Mouse (Mus musculus): ENCODE measurements at regions not wholly inside any gene's neighbourhood (a gene's known extent, or its start where the extent isn't known, plus 50 kb on each side); places are given as distances from the start of the nearest gene placed in this dataset.

DNA sequence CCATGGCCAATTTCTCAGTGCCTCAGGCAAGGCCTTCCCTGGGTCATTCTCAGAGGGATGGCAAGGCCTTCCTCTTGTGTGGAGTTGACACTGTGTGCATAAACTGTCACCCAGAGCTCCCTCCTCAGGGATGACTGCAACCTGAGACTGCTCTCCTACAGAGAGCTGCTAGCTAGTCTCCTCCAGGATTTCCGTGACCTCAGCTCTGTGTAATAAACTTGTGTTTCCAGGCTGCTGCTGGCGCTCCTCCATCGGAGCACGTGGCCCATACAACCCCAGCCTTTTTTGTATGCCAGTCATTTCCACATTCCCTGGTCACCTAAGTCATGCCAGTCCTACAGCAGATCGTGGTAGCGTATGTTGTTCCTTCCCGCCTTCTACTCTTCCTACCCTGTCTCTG lies 714.3 kb upstream of the Car8 start:
- Histone ChIP-seq H3K4me1 (replicated peaks; ENCODE audit: control insufficient read depth, insufficient read depth, low read length) (peaks cover 18% of the 10 kb centered on the region), H3K36me3 (ENCODE audit: control insufficient read depth, insufficient read depth, low read length) (no peaks in the 10 kb centered on the region), H3K4me2 (ENCODE audit: low read depth, low read length) (no peak overlapping the region), H3K9me3 (ENCODE audit: control insufficient read depth, low read length) (peaks cover 2% of the 10 kb centered on the region; the same call in 1 of the 2 replicates), H3K9ac (ENCODE audit: low read length) (no peak overlapping the region), H3K27me3 (ENCODE audit: control insufficient read depth, insufficient read depth, low read depth, low read length) (no peaks in the 10 kb centered on the region), H3K27ac (ENCODE audit: low read length) (no peak overlapping the region), H3K4me3 (ENCODE audit: low read length) (no peak overlapping the region)
- ATAC-seq (ENCODE audit: low read depth): no peak
- whole genome bisulfite sequencing: 77% methylated on average over 7 of the region's 7 CpGs

DNA sequence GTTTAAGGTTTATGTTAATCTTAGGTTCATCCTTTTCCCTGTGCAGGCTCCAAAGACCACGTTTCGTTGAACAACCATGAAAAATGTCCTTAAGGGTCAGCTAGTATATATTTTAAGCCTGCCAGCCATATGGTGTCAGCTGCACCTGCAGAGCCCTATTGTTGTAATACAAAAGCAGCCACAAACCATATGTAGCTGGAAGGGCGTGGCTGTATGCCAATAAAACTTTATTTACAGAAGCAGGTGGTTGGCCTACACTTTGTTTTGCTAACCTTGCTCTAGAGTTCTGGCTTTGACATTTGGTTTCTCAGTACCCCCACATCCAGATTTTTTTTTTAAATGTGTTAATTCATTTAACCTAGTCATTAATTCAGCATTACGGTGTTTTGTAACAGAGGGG lies 711.1 kb upstream of the Car8 start:
- no peak for ATAC-seq (ENCODE audit: low read depth)
- peaks cover 14% of the 10 kb centered on the region for H3K4me1 ChIP-seq (replicated peaks; ENCODE audit: control insufficient read depth, insufficient read depth, low read length)
- H3K4me3 ChIP-seq (ENCODE audit: low read length): no peak overlapping the region
- no peaks in the 10 kb centered on the region for H3K36me3 ChIP-seq (ENCODE audit: control insufficient read depth, insufficient read depth, low read length)
- no peaks in the 10 kb centered on the region for H3K27me3 ChIP-seq (ENCODE audit: control insufficient read depth, insufficient read depth, low read depth, low read length)
- WGBS: 60% methylated on average over 4 of the region's 4 CpGs
- H3K27ac ChIP-seq (ENCODE audit: low read length): no peak overlapping the region
- H3K4me2 ChIP-seq (ENCODE audit: low read depth, low read length): no peak overlapping the region
- H3K9me3 ChIP-seq (ENCODE audit: control insufficient read depth, low read length): peaks cover 2% of the 10 kb centered on the region; the same call in 1 of the 2 replicates
- H3K9ac ChIP-seq (ENCODE audit: low read length): no peak overlapping the region

GRCm38 (mm10) chr4:8949537-8949936 lies 710.7 kb upstream of the Car8 start:
- 51% methylated on average over 5 of the region's 5 CpGs for WGBS
- H3K9me3 ChIP-seq (ENCODE audit: control insufficient read depth, low read length): peaks cover 2% of the 10 kb centered on the region; the same call in 1 of the 2 replicates
- H3K36me3 ChIP-seq (ENCODE audit: control insufficient read depth, insufficient read depth, low read length): no peaks in the 10 kb centered on the region
- H3K4me2 ChIP-seq (ENCODE audit: low read depth, low read length): no peak overlapping the region
- no peak overlapping the region for H3K27ac ChIP-seq (ENCODE audit: low read length)
- ATAC-seq (ENCODE audit: low read depth): no peak
- H3K27me3 ChIP-seq (ENCODE audit: control insufficient read depth, insufficient read depth, low read depth, low read length): no peaks in the 10 kb centered on the region
- H3K4me3 ChIP-seq (ENCODE audit: low read length): no peak overlapping the region
- H3K4me1 ChIP-seq (replicated peaks; ENCODE audit: control insufficient read depth, insufficient read depth, low read length): peaks cover 9% of the 10 kb centered on the region
- H3K9ac ChIP-seq (ENCODE audit: low read length): no peak overlapping the region

- Histone ChIP-seq H3K9me3 (ENCODE audit: control insufficient read depth, low read length) (no peaks in the 10 kb centered on the region), H3K27me3 (ENCODE audit: control insufficient read depth, insufficient read depth, low read depth, low read length) (no peaks in the 10 kb centered on the region), H3K9ac (ENCODE audit: low read length) (no peak overlapping the region), H3K36me3 (ENCODE audit: control insufficient read depth, insufficient read depth, low read length) (no peaks in the 10 kb centered on the region), H3K27ac (ENCODE audit: low read length) (no peak overlapping the region), H3K4me3 (ENCODE audit: low read length) (no peak overlapping the region), H3K4me1 (replicated peaks; ENCODE audit: control insufficient read depth, insufficient read depth, low read length) (no peaks in the 10 kb centered on the region), H3K4me2 (ENCODE audit: low read depth, low read length) (no peak overlapping the region)
- 88% methylated on average over 10 of the region's 10 CpGs for WGBS
- ATAC-seq (ENCODE audit: low read depth): no peak
Observed at GRCm38 (mm10) chr4:8945116-8945515, 706.3 kb upstream of the Car8 start.

DNA sequence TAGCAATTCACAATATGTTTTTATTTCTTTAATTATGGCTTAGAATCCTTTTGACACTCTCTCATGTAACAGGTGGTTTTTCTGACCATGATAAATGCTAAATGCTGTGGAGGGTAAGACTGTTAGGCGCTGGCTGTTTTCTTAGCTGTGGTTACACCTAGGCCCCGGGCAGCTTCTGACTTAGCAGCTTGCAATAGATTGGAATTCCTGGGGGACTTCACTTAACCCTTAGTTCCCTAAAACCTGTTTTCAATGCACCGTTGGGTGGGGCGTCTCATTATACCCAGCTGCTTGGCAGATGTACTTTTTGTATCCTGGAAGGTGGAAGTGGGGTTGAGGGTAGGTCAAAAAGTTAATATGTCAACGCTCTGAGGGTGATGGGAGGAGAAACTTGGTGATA lies 704.2 kb upstream of the Car8 start:
- 0 out of 2 replicates have a peak, but pooled peaks cover 3% of the 10 kb centered on the region for H3K4me1 ChIP-seq (replicated peaks; ENCODE audit: control insufficient read depth, insufficient read depth, low read length)
- no peaks in the 10 kb centered on the region for H3K36me3 ChIP-seq (ENCODE audit: control insufficient read depth, insufficient read depth, low read length)
- no peaks in the 10 kb centered on the region for H3K9me3 ChIP-seq (ENCODE audit: control insufficient read depth, low read length)
- no peak overlapping the region for H3K9ac ChIP-seq (ENCODE audit: low read length)
- no peak for ATAC-seq (ENCODE audit: low read depth)
- H3K27ac ChIP-seq (ENCODE audit: low read length): no peak overlapping the region
- WGBS: 46% methylated on average over 5 of the region's 5 CpGs
- H3K27me3 ChIP-seq (ENCODE audit: control insufficient read depth, insufficient read depth, low read depth, low read length): no peaks in the 10 kb centered on the region
- no peak overlapping the region for H3K4me2 ChIP-seq (ENCODE audit: low read depth, low read length)
- H3K4me3 ChIP-seq (ENCODE audit: low read length): no peak overlapping the region

DNA sequence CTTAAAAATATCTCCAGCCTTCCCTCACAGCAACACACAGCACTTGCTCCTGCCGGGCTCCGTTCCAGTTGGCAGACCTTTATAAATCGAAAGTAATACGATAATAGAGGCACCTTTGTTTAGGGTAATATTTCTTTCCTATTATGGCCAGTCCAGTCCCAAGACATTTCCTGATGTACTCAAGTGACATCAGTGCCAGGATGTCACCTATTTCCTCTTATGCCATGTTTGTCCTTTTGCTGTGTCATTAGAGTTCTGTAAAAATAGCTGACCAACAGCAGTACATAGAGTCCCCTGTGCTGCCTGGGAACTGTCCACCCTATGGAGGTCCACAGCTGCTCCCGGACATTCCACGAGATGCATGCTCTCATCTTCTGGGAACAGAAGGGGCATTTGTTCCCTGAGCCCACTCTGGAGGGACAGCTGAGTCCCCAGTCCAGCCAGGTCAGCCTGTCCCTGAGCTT lies 700.1 kb upstream of the Car8 start:
- Histone ChIP-seq H3K27ac (ENCODE audit: low read length) (no peak overlapping the region), H3K36me3 (ENCODE audit: control insufficient read depth, insufficient read depth, low read length) (no peaks in the 10 kb centered on the region), H3K4me3 (ENCODE audit: low read length) (no peak overlapping the region), H3K9ac (ENCODE audit: low read length) (no peak overlapping the region), H3K9me3 (ENCODE audit: control insufficient read depth, low read length) (no peaks in the 10 kb centered on the region), H3K4me1 (replicated peaks; ENCODE audit: control insufficient read depth, insufficient read depth, low read length) (0 out of 2 replicates have a peak, but pooled peaks cover 3% of the 10 kb centered on the region), H3K4me2 (ENCODE audit: low read depth, low read length) (no peak overlapping the region), H3K27me3 (ENCODE audit: control insufficient read depth, insufficient read depth, low read depth, low read length) (no peaks in the 10 kb centered on the region)
- 39% methylated on average over 6 of the region's 6 CpGs for WGBS
- ATAC-seq (ENCODE audit: low read depth): peak; percentile 82

DNA sequence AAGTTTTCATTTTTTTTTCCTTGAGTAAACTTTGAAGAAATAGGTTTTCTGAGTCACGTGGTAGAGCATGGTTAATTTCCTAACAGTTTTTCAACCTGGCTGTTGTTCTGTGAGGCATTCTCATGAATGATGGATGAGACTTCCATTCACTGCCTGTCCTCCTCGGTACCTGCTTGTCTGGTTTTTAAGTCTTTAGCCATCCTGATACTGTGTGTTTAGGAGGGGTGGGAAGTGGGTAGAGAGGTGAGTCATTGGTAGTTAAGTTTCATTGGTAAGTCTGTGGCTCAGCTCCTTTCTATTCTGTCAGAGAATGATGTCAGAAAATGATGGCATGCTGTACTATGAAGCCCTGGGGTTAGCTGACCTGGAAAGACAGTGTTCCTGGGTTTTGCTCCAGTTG lies 697.1 kb upstream of the Car8 start:
- Histone ChIP-seq H3K4me2 (ENCODE audit: low read depth, low read length) (no peak overlapping the region), H3K4me1 (replicated peaks; ENCODE audit: control insufficient read depth, insufficient read depth, low read length) (0 out of 2 replicates have a peak, but pooled peaks cover 3% of the 10 kb centered on the region), H3K36me3 (ENCODE audit: control insufficient read depth, insufficient read depth, low read length) (no peaks in the 10 kb centered on the region), H3K27me3 (ENCODE audit: control insufficient read depth, insufficient read depth, low read depth, low read length) (no peaks in the 10 kb centered on the region), H3K9ac (ENCODE audit: low read length) (no peak overlapping the region), H3K27ac (ENCODE audit: low read length) (no peak overlapping the region), H3K4me3 (ENCODE audit: low read length) (no peak overlapping the region), H3K9me3 (ENCODE audit: control insufficient read depth, low read length) (no peaks in the 10 kb centered on the region)
- WGBS: 50% methylated on average over 2 of the region's 2 CpGs
- ATAC-seq (ENCODE audit: low read depth): no peak

DNA sequence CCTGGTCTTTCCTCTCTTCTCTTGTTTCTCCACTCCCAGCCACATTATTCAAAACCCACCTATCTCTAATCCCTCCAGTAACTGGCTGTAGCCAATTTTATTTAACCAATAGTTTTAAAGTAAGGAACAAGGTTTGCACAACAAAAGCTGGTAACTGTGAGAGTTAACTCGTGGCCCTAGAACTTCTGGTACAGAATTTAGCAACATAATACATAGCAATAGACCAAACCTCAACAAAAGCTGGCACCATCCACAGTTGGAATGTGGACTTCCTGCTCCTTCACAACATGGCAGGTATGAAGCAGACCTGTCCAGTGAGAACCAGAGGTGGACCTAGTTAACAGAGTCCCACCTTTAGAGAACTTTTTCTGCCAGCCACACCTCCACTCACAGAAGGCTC lies 695.7 kb upstream of the Car8 start:
- H3K4me3 ChIP-seq (ENCODE audit: low read length): no peak overlapping the region
- H3K27ac ChIP-seq (ENCODE audit: low read length): no peak overlapping the region
- no peak overlapping the region for H3K9ac ChIP-seq (ENCODE audit: low read length)
- ATAC-seq (ENCODE audit: low read depth): no peak
- H3K4me2 ChIP-seq (ENCODE audit: low read depth, low read length): no peak overlapping the region
- H3K27me3 ChIP-seq (ENCODE audit: control insufficient read depth, insufficient read depth, low read depth, low read length): no peaks in the 10 kb centered on the region
- 53% methylated on average over 1 of the region's 1 CpGs for WGBS
- no peaks in the 10 kb centered on the region for H3K9me3 ChIP-seq (ENCODE audit: control insufficient read depth, low read length)
- 0 out of 2 replicates have a peak, but pooled peaks cover 3% of the 10 kb centered on the region for H3K4me1 ChIP-seq (replicated peaks; ENCODE audit: control insufficient read depth, insufficient read depth, low read length)
- no peaks in the 10 kb centered on the region for H3K36me3 ChIP-seq (ENCODE audit: control insufficient read depth, insufficient read depth, low read length)

DNA sequence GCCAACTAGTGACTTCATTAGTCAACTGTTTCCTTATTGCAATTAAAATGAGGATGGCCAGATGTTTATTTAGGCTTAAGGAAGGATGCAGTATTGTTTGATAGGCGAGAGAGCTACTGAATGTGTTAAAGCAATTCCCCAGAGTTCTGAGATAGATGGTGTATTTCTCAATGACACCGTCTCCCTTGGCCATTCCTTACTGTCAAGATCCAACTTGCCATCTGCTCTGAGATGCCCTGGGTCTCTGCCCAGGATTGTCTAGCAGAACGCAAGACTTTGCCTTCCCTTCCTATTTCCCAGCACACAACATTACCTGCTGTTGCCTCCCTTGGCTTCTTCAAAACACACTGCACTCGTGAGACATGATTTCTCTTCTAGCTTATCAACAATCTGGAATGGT lies 690.5 kb upstream of the Car8 start:
- WGBS: 55% methylated on average over 4 of the region's 4 CpGs
- no peak for ATAC-seq (ENCODE audit: low read depth)
- H3K9ac ChIP-seq (ENCODE audit: low read length): no peak overlapping the region
- 0 out of 2 replicates have a peak, but pooled peaks cover 5% of the 10 kb centered on the region for H3K4me1 ChIP-seq (replicated peaks; ENCODE audit: control insufficient read depth, insufficient read depth, low read length)
- no peaks in the 10 kb centered on the region for H3K9me3 ChIP-seq (ENCODE audit: control insufficient read depth, low read length)
- H3K4me2 ChIP-seq (ENCODE audit: low read depth, low read length): no peak overlapping the region
- no peak overlapping the region for H3K4me3 ChIP-seq (ENCODE audit: low read length)
- no peaks in the 10 kb centered on the region for H3K27me3 ChIP-seq (ENCODE audit: control insufficient read depth, insufficient read depth, low read depth, low read length)
- no peak overlapping the region for H3K27ac ChIP-seq (ENCODE audit: low read length)
- H3K36me3 ChIP-seq (ENCODE audit: control insufficient read depth, insufficient read depth, low read length): no peaks in the 10 kb centered on the region
